Mouse (Mus musculus) stomach, postnatal 0 days (tissue): ENCODE data around the gene Notch1. TPM values are rescaled to one million over a fixed set of nuclear protein-coding genes. Genes with fewer than 3 reads are reported as not detected.

Experiments used
- ATAC-seq: fragments of 200-750 bp; cut with Nextera tagmentation; 2 replicates; pipeline ENCODE4 v1.8.0; 2017; ENCODE audit not compliant: low FRiP score, low TSS enrichment
- DNase-seq: peaks from one replicate; pipeline ENCODE4 v3.0.0-alpha.2; 2016; ENCODE audit warnings: low spot score
- H3K27ac ChIP-seq: fragments of 300-500 bp; sonication (generic); replicated peaks from 2 replicates; pipeline ENCODE4 v1.5.1; 2014; ENCODE audit warnings: mild to moderate bottlenecking, control low read depth
- H3K27me3 ChIP-seq: fragments of 300-500 bp; sonication (generic); 2 replicates; pipeline ENCODE4 v1.6.1; 2014; ENCODE audit warnings: low read length; ENCODE audit not compliant: control insufficient read depth, insufficient read depth
- H3K36me3 ChIP-seq: fragments of 300-500 bp; sonication (generic); 2 replicates; pipeline ENCODE4 v1.6.1; 2014; ENCODE audit warnings: low read length, mixed read lengths; ENCODE audit not compliant: control insufficient read depth, insufficient read depth
- H3K4me1 ChIP-seq: fragments of 300-500 bp; sonication (generic); replicated peaks from 2 replicates; pipeline ENCODE4 v1.6.1; 2014; ENCODE audit warnings: antibody characterized with exemption; ENCODE audit not compliant: control insufficient read depth, insufficient read depth
- H3K4me2 ChIP-seq: fragments of 300-500 bp; sonication (generic); replicated peaks from 2 replicates; pipeline ENCODE4 v1.6.1; 2014; ENCODE audit warnings: low read depth, mild to moderate bottlenecking, control low read depth, moderate library complexity
- H3K4me3 ChIP-seq: fragments of 300-500 bp; sonication (generic); 2 replicates; pipeline ENCODE4 v1.5.1; 2014; ENCODE audit warnings: low read depth, low read length, control low read depth
- H3K9ac ChIP-seq: fragments of 300-500 bp; sonication (generic); 2 replicates; pipeline ENCODE4 v1.6.1; 2014; ENCODE audit warnings: mild to moderate bottlenecking, low read length, control low read depth, mixed read lengths
- H3K9me3 ChIP-seq: fragments of 300-500 bp; sonication (generic); 2 replicates; pipeline ENCODE4 v1.6.1; 2016; ENCODE audit warnings: low read length; ENCODE audit not compliant: control insufficient read depth
- CTCF ChIP-seq: IDR thresholded peaks from 2 replicates; pipeline ENCODE4 v1.5.1; 2016; ENCODE audit warnings: antibody characterized with exemption, low read depth, mild to moderate bottlenecking, moderate library complexity
- EP300 ChIP-seq: optimal IDR thresholded peaks from 2 replicates; pipeline ENCODE3; 2016; ENCODE audit warnings: antibody characterized with exemption
- WGBS: fragments of 180-500 bp; shearing (Covaris S2); extraction: QIAGEN DNeasy Blood & Tissue Kit; methylation state at CpG from one replicate; pipeline ENCODE4 v1.1.7; 2014; 5-methylcytosine and 5-hydroxymethylcytosine counted together
- polyA plus RNA-seq: library from polyadenylated mRNA; unstranded; fragments of >200 nt; fragmentation: Nextera tagmentation; extraction: Ambion mirVana; gene quantifications from 2 replicates; pipeline ENCODE4 v1.2.1, GENCODE M21; 2015

Gene Notch1
- polyA plus RNA-seq, 1 experiment from 2014 or later: 4.8 TPM

DNA sequence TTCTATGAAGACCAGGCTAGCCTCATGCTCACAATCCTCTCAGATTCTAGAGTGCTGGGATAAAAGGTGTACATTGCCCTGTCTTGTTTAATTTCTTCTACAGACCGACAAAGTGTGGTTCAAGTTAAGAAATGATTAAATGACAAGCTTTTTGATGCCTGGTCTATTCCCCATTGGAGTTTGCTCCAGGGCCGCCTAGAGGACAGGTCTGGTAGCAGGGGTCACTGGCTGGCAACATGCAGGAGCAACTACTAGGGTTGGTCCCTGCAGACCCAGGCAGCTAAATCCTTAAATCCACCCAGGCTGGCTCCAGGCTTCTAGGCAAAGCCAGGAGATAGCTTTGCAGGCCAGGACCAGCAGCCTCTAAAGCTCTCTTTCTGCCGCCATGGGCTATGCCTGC is 53.5 kb downstream of the Notch1 start:
- no peak overlapping the region for H3K9ac ChIP-seq
- H3K4me2 ChIP-seq: no peak overlapping the region
- peaks cover 2% of the 10 kb centered on the region; the same call in 1 of the 2 replicates for H3K4me1 ChIP-seq
- ATAC-seq (no peak), DNase-seq (no peak)
- no peaks in the 10 kb centered on the region for H3K27me3 ChIP-seq
- 76% methylated on average over 3 of the region's 3 CpGs for WGBS
- no peak overlapping the region for H3K27ac ChIP-seq
- TF ChIP-seq EP300: no peak
- no peak for TF ChIP-seq CTCF
- no peak overlapping the region for H3K4me3 ChIP-seq
- H3K36me3 ChIP-seq: peaks cover 49% of the 10 kb centered on the region
- H3K9me3 ChIP-seq: no peaks in the 10 kb centered on the region

DNA sequence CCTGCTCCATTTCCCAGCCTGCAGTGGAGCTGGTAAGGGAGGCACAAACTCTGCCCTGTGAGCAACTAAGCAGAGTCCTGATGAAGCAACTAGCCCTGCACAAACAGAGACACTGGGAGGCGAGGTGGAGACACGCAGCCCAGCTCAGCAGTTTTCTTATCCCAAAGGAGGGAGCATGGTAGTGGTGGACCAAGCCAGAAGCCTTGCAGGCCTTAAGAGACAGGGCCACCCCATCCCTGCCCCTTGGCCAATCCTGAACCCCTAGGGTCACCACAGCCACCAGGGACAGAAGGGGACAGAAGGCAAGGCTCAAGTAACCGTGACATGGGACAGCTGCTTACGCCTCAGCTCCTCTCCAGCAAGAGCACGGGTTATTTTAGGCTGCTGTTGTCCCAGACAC is 54.8 kb downstream of the Notch1 start:
- no peak overlapping the region for H3K27ac ChIP-seq
- TF ChIP-seq EP300 (no peak), CTCF (no peak)
- peaks cover 41% of the 10 kb centered on the region for H3K36me3 ChIP-seq
- no peaks in the 10 kb centered on the region for H3K9me3 ChIP-seq
- H3K4me1 ChIP-seq: peaks cover 3% of the 10 kb centered on the region; the same call in 1 of the 2 replicates
- H3K9ac ChIP-seq: no peak overlapping the region
- WGBS: 87% methylated on average over 5 of the region's 5 CpGs
- DNase-seq: no peak
- no peak overlapping the region for H3K4me2 ChIP-seq
- H3K4me3 ChIP-seq: no peak overlapping the region
- H3K27me3 ChIP-seq: no peaks in the 10 kb centered on the region
- ATAC-seq: no peak

DNA sequence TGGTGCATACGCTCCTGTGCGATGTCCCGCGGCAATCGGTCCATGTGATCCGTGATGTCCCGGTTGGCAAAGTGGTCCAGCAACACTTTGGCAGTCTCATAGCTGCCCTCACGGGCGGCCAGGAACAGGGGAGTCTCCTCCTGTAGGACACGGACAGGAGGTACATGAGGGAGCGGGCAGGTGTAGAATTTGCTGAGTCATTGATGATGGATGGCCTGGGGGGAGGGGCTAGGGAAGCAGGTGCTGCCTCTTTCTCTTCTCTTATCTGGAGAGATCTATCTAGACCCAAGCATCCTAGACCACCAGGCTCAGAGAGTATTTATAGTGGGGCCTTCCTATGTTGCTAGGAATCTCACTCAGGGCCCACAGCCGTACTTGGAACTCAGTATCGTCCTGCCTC is 55.6 kb downstream of the Notch1 start:
- Histone ChIP-seq H3K4me2 (no peak overlapping the region), H3K9me3 (no peaks in the 10 kb centered on the region), H3K36me3 (peaks cover 34% of the 10 kb centered on the region), H3K9ac (no peak overlapping the region), H3K27me3 (no peaks in the 10 kb centered on the region), H3K4me3 (no peak overlapping the region), H3K4me1 (peaks cover 3% of the 10 kb centered on the region; the same call in 1 of the 2 replicates), H3K27ac (no peak overlapping the region)
- TF ChIP-seq EP300: no peak
- no peak for TF ChIP-seq CTCF
- 84% methylated on average over 13 of the region's 13 CpGs for WGBS
- no peak for ATAC-seq
- no peak for DNase-seq

GRCm38 (mm10) chr2:26460097-26460646 is 56.3 kb downstream of the Notch1 start:
- peaks cover 3% of the 10 kb centered on the region; the same call in 1 of the 2 replicates for H3K4me1 ChIP-seq
- 76% methylated on average over 16 of the region's 16 CpGs for WGBS
- H3K4me3 ChIP-seq: no peak overlapping the region
- H3K9me3 ChIP-seq: no peaks in the 10 kb centered on the region
- H3K27ac ChIP-seq: peak overlapping the region; percentile 30
- ATAC-seq: no peak
- no peaks in the 10 kb centered on the region for H3K27me3 ChIP-seq
- H3K36me3 ChIP-seq: peaks cover 32% of the 10 kb centered on the region
- TF ChIP-seq CTCF: no peak
- TF ChIP-seq EP300: no peak
- no peak overlapping the region for H3K9ac ChIP-seq
- DNase-seq: no peak
- H3K4me2 ChIP-seq: no peak overlapping the region

DNA sequence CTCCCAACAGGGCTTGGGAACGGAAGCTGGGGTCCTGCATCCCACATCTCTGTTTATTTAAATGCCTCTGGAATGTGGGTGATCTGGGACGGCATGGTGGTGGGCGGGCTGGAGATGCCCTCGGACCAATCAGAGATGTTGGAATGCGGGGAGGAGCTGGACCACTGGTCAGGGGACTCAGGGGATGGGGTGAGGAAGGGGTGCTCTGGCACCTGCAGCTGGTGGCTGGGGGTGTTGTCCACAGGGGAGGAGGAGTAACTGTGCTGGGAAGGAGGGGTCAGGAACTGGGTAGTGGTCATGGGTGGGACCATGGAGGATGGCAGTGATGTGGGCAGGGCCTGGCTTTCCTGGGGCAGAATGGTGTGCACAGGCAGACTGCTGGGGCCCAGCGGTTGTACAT is 57.0 kb downstream of the Notch1 start:
- ATAC-seq (peak; percentile 13; the same call in 1 of the 2 replicates), DNase-seq (no peak)
- 32% methylated on average over 6 of the region's 6 CpGs for WGBS
- H3K27ac ChIP-seq: peak overlapping the region; percentile 30
- H3K9me3 ChIP-seq: no peaks in the 10 kb centered on the region
- H3K36me3 ChIP-seq: peaks cover 30% of the 10 kb centered on the region
- no peak overlapping the region for H3K4me2 ChIP-seq
- no peaks in the 10 kb centered on the region for H3K27me3 ChIP-seq
- H3K9ac ChIP-seq: no peak overlapping the region; the same call in 1 of the 2 replicates
- H3K4me1 ChIP-seq: peaks cover 3% of the 10 kb centered on the region; the same call in 1 of the 2 replicates
- H3K4me3 ChIP-seq: no peak overlapping the region
- TF ChIP-seq CTCF (no peak), EP300 (no peak)

- Histone ChIP-seq H3K27me3 (no peaks in the 10 kb centered on the region), H3K9ac (0 out of 2 replicates have a peak overlapping the region, but pooled peaks have one; percentile 27), H3K27ac (peak overlapping the region; percentile 83), H3K36me3 (peaks cover 26% of the 10 kb centered on the region), H3K4me3 (no peak overlapping the region), H3K4me2 (no peak overlapping the region), H3K9me3 (no peaks in the 10 kb centered on the region), H3K4me1 (peaks cover 3% of the 10 kb centered on the region; the same call in 1 of the 2 replicates)
- peak; percentile 74 for ATAC-seq
- WGBS: 23% methylated on average over 7 of the region's 7 CpGs
- TF ChIP-seq CTCF: no peak
- no peak for TF ChIP-seq EP300
- peak; percentile 66 for DNase-seq
These were observed 57.9 kb downstream of the Notch1 start for GRCm38 (mm10) chr2:26458402-26459124.
